Mouse (Mus musculus) T-cell, adult 2 months (primary cell): ENCODE data around the gene Cdk10.
"Not testable (repeated sequence)": the region's sequence is repeated elsewhere in the genome, so short reads cannot be mapped to it uniquely, and the experiment has no call there.

Source experiments
- DNase-seq: peaks from one replicate; pipeline ENCODE4 v3.0.0; 2022; ENCODE audit warnings: low spot score

Cdk10 gene

DNA sequence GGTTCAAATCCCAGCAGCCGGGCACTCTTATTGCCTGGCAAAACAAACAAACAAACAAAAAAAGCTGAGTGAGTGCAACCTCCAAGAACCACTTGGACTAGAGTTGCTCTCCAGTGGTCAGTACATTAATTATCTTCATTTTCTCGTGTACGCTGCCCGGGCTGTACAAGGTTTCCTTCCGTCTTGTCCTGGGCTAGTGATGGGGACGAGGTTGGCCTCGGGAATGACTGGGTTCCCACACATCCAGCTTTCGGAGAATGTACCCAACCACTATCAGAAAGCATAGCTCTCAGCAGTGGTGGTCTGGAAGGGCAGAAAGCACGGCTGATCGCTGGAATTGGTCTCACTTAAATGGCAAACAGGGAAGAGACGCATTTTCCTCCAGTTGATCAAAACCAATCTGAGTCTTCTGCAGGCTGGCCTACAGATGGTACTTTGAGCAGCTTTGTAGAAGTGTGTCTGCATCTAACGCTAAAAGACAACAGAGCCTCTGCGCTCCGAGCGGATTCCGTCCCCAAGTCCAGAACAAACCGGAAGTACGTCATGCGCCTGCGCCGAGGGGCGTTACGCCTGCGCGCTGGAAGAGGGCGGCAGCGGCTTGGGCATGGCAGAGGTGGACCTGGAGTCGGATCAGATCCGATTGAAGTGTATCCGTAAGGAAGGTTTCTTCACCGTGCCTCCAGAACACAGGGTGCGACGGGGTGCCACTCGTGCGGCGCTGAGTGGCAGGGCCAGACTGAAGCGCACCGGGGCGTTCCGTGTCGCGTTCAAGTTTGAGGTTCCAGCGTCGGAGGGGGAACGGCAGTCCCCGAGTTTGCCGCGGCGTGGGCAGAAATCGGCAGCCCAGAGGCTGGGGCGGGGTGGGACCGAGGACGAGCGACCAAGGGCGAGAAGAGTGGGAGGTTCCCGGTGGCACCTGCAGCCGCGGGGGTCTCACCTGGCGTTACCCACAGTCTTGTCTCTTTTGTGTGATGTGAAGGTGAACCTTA is at the start of gene Cdk10:
Gene Cdk10 (plus strand): TSS at position 565 of the 989 bp plus-strand sequence.
- DNase-seq, result peak; percentile 87

DNA sequence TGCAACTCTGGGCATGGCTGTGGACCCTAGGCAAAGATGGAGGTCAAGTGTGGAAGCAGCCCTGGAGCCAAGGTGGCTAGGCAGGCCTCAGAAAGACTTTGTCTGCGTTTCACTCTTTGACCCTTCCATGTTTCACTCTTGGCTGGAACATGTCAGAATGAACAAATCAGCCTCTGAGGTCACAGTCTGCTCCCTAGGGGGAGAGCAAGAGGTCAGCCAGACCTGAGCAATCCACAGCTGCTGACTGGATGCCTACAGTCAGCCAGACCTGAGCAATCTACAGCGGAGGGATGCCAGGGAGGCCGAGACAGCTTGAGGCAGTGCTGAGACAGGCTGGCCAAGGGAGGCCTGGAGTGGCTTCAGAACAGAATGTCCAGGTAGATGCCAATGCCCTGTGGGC is 43.3 kb upstream of the Cdk10 start:
- DNase-seq, result no peak

DNA sequence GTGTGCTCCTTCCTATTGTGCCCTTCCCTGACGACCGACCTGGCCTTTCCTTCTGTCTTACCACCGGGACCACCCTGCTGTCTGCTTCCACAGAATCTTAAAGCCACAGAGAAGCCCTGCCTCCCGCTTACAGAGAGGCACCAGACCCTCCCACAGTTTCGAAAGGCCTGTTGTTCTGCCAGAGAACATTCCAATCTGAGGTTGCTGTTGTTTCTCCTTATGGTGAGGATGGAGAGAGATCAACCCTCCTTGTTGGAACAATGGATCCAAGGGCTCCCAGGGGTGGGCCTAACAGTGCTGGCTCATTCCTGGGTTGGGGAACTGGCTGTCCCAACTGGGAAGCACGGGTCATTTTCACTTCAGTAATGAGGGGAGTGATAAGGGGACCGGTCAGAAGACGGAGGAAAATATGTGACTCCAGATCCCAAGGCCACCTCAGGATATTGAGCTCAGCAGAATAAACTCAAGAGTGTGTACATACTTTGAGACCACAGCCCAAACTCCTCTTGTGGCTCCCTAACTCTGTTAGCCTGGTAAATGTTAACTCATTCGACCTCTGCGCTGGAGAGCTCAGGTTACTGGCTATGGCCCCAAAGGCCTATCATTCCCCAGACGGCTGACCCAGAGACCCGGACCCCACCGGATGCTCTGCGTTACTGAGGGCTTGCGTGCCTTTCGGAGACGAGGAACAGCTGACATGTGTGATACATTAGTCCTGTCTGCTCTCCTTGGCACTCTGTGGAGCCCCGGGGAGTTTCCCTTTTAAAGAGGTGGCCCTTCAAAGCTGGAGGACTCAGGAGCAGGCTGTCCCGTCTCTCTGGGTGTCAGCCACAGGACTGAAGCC is 38.9 kb upstream of the Cdk10 start, which contains the start of gene Dpep1:
Gene Dpep1 (plus strand): TSS at position 677 of the 844 bp plus-strand sequence.
- no peak for DNase-seq

DNA sequence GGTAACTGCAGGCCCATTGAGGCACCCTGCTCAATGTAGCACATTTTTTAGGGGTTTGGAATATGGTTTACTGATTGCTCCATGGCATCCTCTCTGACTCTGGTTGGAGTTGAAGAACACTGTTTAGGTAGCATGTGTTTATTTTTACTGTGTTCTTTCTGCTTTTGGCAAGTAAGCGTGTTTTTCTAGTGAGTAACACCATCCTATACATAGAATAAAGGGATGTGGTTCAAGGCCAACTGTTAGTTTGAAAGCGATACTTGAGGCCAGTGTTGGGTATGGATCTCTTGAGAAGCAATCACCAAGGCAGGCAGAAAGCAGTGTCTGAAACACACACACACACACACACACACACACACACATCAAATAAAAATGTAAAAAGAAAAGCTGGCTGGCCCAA is 36.6 kb upstream of the Cdk10 start:
- DNase-seq, result no peak

DNA sequence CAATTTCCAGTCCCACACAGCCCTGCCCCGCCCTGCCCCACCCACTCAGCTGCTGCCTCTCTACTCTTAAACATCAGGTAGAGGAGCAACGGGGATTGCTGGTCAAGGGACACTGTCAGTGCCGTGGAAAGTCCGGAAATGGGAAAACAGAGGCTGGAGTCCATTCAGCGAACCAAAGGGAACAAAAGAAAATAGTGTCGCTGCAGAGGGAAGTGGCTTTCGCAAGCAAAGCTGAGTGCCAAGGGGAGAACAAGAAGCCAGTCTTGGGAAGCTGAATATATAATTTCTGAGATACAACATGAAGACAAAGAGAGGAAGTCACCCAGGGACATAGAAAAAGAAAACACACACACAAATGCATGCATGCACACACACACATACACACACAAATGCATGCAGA is 35.8 kb upstream of the Cdk10 start:
- DNase-seq, result no peak

DNA sequence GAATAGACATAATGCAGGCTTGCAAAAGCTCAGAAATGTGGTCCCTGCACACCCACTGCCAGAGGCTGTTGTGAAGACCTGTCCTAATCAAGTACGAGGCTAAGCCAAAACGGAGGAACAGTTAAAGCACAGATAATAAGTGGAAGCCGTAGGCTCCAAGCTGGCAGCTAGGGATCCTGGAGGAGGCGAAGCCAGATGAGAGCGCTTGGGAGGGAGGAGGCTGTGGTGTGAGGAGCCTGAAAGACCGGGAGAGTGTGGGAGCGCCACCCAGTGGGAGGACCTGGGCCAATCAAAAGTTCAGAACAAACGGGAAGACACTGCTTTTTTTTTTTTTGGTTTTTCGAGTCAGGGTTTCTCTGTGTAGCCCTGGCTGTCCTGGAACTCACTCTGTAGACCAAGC is 34.0 kb upstream of the Cdk10 start:
- DNase-seq, result peak; percentile 30

DNA sequence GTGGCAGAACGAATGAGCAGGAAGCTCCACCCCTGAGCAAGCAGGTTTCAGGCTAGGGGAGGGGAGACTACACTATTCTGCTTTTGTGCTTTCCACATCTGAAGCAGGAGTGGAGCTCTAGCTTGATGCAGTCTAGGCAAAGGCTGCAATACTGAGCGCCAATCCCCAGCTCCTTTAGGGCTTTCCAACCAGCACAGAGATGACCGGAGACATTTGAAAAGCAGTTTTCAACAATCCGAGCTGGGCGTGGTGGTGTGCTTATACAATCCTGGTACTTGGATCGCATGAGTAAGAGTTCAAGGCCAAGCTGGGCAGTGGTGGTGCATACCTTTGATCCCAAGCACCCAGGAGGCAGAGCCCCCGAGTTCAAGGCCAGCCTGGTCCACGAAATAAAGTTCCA is 32.7 kb upstream of the Cdk10 start:
- DNase-seq, result no peak

DNA sequence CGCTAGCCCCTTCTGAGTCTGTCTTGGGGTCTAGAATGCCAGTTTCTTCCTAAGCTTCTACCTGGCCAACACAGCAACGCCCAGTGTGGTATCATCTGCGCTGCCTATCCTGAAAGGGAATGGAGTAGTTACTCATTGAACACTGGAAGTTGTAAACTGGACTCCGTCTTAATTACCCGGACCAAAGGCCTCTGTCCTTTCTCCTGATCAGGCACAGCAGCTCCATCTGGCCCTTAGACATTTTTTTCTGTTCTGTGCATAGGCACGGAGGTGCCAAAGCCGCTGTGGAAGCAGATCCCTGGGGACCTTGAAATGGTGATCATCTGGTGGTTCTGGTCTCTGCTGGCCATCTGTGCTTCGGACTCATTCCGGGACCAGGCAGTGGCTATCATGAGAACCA is 30.9 kb upstream of the Cdk10 start:
- DNase-seq, result no peak

DNA sequence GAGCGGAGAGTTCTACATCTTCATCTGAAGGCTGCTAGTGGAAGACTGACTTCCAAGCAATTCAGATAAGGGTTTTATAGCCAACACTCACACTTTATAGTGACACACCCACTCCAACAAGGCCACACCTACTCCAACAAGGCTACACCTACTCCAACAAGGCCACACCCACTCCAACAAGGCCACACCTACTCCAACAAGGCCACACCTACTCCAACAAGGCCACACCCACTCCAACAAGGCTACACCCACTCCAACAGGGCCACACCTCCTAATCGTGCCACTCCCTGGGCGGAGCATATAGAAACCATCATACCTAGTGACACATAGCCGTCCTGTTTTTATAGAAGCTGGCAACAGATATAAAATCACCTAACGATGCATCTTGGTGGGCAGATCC is 27.6 kb upstream of the Cdk10 start:
- not testable (repeated sequence) for DNase-seq

DNA sequence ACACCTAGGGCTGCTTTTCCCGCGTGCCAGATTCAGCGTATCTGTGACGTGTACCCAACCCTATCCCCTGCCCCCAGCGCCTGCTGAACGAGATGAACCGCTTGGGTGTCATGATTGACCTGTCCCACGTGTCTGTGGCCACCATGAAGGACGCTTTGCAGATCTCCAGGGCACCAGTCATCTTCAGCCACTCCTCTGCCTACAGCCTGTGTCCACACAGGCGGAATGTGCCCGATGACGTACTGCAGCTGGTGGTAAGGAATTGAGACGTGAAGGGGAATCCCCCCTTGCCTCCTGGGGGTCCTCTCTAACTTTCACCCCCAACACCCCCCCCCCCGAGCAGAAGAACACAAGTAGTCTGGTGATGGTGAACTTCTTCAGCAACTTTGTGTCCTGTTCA is 24.8 kb upstream of the Cdk10 start:
- DNase-seq, result no peak

DNA sequence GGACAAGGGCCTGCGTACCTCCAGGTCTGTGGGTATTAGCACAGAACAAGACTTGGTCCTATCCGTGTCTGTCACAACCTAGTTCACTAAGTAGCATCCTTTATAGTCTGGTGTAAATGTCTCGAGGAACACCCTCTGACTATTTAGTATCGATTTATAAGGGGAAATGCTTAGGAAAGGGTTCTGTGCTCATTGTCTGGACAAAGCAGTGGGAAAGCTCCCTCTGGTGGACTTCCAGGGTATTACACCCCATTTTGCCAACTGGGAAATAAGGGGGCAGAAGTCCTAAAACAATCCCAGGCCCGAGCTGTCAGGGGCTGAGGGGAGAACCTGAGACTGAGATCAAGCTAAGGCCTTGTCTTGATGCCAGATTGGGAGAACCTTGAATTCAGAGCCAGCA is 22.4 kb upstream of the Cdk10 start:
- DNase-seq, result peak; percentile 57

DNA sequence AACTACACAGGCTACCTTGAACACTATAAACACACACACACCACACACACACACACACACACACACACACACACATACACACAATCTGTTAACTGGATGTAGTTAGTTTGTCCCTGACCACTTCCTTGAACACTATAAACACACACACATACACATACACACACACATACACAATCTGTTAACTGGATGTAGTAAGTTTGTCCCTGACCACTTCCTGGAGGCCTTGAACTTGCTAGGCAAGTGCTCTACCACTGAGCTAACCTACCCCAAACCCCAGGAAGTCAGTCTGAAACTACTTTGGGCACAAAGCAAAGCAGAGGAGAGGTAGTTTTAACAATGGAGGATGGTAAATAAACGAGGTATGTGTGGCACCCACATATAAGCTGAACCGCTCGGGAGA is 21.1 kb upstream of the Cdk10 start:
- DNase-seq, result peak; percentile 53

DNA sequence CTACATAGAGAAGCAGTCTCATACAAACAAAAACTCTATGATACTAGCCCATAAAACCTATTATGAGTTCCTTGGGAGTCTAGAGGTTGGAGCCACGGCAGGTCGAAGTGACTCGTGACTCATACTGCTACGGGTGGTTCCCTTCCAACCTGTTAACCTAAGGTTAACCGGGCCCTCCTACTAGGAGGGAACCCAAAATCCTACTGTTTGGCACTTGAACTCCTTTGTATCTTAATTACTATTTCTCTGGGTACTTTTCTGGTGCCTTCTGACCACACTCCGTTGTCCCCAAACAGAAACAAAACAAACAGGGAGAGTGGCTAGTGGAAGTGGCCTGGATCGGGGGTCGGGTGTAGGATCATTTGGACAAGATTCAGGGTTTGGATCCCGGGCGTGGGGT is 12.8 kb upstream of the Cdk10 start:
- no peak for DNase-seq

DNA sequence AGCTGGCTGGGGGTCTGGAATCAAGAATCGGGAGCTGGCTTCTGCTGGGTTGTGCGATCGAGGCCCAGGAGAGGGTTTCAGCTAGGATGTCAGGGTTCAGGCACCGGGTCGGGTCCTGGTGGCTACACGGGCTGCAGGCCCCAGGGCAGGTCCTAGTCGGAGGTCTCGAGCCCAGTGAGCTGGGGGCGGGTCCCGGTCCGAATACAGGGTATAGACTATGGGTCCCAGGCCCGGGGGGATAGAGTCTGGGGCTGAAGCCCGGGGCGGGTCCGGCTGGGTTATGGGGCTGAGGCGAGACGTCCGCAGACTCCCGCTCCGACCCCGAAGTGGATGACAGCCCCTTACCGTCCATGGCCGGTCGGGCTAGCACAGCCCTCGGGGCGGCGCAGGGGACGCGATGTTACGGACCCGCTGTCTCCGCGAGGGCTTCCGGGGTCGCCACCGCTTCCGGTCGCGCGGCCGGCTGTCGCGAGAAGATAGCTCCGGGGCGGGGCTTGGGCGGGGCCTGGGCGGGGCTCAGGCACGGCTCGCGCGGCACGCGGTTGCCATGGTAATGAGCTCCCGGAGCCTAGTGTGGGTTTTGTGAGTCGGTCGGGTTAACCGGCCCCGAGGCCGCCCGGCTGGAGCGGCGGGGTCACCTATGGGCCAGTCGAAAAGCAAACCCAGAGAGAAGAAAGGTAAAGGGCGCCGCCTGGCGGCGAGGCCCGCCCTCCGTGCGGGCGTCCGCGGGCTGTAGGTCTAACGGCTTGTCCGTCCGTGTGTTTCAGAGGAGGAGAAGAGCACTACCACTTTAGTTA is 12.1 kb upstream of the Cdk10 start, which contains the start of the genes Chmp1a and Spata33:
Gene Chmp1a (minus strand): TSS at position 443 of the 797 bp plus-strand sequence.
Gene Spata33 (plus strand): TSS at position 512 of the 797 bp plus-strand sequence.
- peak; percentile 84 for DNase-seq

DNA sequence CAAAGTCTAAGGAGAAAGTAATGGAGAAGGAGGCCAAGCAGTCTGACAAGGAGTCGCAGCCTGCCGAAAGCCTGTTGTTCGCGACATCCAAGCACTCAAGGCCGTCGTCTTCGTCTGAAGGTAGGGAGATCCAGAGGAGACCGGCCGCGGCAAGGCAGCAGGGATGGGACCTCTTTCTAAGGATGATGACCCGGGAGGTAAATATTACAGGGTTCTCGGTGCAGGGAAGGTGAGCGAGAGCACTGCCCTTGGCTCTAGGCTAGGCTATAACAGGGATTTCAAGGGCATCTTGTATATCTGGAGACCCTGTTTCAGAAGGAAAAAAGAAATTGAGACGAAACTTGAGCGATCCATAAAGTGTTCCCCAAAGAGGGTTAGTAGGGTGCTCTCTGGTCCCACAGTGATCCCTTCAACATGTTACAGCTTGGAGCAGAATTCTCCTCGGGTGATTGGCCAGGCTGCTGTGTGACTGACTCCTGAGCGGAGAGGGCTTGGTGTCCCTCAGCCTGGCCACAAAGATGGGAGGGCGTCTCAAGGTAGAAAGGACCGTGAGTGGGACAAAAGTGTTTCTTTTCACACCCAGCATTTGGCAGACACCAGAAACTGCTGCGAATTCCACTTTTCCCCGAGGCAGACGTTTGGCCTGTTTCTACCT is 11.4 kb upstream of the Cdk10 start:
- no peak for DNase-seq

DNA sequence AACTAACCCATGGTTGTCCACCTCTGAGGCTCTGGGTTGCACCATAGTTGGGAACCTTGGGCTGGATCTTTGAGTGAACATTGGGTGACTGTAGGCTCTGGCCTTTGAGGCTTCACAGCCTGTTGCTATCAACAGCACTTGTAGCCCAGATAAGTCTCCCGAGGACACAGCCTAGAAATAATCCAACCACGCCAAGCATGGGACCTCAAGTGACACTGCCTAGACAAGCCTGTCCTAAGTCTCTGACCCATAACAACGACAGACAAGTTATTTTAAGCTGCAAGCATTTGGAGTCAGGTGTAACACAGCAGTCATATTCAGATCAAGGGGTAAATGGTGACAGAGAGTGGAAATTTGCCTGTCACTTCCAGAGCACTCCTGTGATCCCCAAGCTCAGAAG is 9.2 kb upstream of the Cdk10 start:
- no peak for DNase-seq

DNA sequence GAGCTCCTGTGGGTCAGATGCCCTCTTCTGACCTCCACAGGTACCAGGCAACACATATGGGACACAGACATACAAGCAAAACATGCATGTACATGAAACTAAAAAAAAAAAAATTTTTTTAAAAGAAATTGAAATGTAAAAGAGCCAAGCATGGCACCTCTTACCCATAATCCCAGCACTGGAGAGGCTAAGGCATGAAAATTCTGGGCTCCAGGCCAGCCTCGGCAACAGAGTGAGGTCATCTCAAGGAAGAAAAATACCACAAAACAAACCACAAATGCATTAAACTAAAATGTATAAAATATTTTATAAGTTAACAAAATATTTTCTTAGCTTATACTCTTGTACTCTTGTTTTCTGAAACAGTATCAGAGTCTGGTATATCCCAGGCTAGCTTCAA is 3.7 kb upstream of the Cdk10 start:
- DNase-seq, result no peak

DNA sequence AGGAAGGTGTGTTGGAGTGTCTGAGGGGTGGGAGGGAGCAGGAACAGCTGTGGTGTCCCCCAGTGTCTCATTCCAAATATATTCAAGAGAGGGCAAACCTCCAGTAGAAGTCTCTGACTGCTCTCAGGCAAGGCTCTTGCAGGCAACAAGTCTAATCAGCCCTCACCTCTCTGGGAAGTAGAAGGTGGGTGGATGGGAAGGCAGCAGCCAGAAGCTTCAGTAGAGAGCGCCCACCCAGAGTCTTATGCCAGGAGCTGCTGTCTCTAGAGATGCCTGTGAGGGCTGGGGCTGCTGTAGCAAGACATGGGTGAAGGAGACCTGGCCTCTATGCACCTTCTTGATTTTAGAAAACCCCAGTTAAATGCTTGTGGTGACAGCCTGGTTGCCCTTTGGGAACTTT is 3.8 kb downstream of the Cdk10 start:
- DNase-seq, result no peak

DNA sequence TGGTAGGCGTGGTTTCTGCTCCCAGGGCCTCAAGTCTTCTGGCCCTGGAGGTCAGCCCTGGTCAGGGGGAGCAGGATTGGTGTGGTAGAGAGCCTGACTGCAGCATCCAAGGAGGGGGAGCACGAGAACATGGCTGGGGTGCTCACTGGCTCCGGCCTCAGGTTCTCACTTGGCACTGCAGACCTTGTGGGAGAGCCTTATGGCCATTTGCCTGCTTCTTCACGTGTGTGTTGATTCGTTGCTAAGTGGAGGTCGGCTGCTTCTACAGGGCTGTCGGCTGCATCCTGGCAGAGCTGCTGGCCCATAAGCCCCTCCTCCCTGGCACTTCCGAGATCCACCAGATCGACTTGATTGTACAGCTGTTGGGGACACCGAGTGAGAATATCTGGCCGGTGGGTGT is 5.7 kb downstream of the Cdk10 start:
- DNase-seq, result not testable (repeated sequence)

DNA sequence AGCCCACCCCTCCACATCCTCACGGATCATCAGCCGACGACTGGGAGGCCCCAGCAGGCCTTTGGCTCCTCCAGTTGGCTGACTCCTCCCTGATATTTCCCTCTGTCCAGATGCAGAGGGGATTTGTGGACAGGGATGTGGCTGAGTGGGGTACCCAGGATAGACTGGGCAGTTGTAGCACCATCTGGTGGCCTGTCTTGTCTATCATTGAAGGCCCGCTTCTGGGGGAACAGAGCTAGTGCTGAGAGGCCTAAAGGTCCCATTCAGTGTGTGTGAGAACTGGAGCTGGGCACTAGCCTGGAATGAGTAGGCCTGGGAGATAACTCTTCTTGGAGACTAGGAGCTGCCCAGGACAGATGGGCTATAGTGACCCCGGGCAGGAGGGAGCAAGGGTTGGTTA is 7.1 kb downstream of the Cdk10 start:
- no peak for DNase-seq

DNA sequence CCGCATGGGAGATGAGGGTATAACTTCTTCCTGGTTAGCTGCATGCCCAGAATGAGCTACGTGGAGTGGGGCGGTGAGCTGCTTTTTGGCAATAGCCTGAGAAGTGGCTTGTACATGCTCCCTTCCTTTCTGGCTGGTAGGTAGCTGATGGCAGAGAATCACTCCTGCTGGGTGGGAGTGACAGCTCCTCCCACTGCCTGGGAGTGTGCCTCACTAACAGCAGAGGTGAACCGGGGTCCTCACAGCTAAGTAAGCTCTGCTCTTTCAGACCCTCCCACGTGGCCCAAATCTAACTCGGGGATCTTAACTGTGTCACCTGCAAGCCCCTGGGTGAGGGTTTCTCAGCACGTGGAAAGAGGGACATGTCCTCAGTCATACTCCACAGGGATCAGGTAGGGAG is 7.9 kb downstream of the Cdk10 start:
- no peak for DNase-seq
